Mouse (Mus musculus): ENCODE measurements around the gene Rims1. TPM values are rescaled to one million over a fixed set of nuclear protein-coding genes. Genes with fewer than 3 reads are reported as not detected.

The Rims1 gene
- polyA plus RNA-seq, 1 experiment: 0.40 TPM

GRCm38 (mm10) chr1:22770530-22771254, 35.1 kb downstream of the Rims1 start:
- Histone ChIP-seq H3K4me1 (ENCODE audit: control insufficient read depth, insufficient read depth, low read length) (no peaks in the 10 kb centered on the region), H3K4me3 (ENCODE audit: insufficient read depth, low read length) (no peak overlapping the region), H3K27ac (ENCODE audit: insufficient read depth, low read length) (no peak overlapping the region)
- no peak for TF ChIP-seq POLR2A (IDR thresholded peaks at IDR 0.05; ENCODE audit: low read depth, low read length)
- TF ChIP-seq CTCF (IDR thresholded peaks at IDR 0.05; ENCODE audit: borderline replicate concordance, insufficient read depth, low read length): no peak

GRCm38 (mm10) chr1:22763376-22763775, 42.4 kb downstream of the Rims1 start:
- no peak for TF ChIP-seq POLR2A (IDR thresholded peaks at IDR 0.05; ENCODE audit: low read depth, low read length)
- TF ChIP-seq CTCF (IDR thresholded peaks at IDR 0.05; ENCODE audit: borderline replicate concordance, insufficient read depth, low read length): no peak
- Histone ChIP-seq H3K27ac (ENCODE audit: insufficient read depth, low read length) (no peak overlapping the region), H3K4me1 (ENCODE audit: control insufficient read depth, insufficient read depth, low read length) (no peaks in the 10 kb centered on the region), H3K4me3 (ENCODE audit: insufficient read depth, low read length) (no peak overlapping the region)

GRCm38 (mm10) chr1:22762780-22763179, 43.0 kb downstream of the Rims1 start:
- TF ChIP-seq CTCF (IDR thresholded peaks at IDR 0.05; ENCODE audit: borderline replicate concordance, insufficient read depth, low read length) (no peak), POLR2A (IDR thresholded peaks at IDR 0.05; ENCODE audit: low read depth, low read length) (no peak)
- no peaks in the 10 kb centered on the region for H3K4me1 ChIP-seq (ENCODE audit: control insufficient read depth, insufficient read depth, low read length)
- H3K27ac ChIP-seq (ENCODE audit: insufficient read depth, low read length): no peak overlapping the region
- H3K4me3 ChIP-seq (ENCODE audit: insufficient read depth, low read length): no peak overlapping the region

- Histone ChIP-seq H3K4me3 (ENCODE audit: insufficient read depth, low read length) (no peak overlapping the region), H3K27ac (ENCODE audit: insufficient read depth, low read length) (no peak overlapping the region), H3K4me1 (ENCODE audit: control insufficient read depth, insufficient read depth, low read length) (no peaks in the 10 kb centered on the region)
- TF ChIP-seq POLR2A (IDR thresholded peaks at IDR 0.05; ENCODE audit: low read depth, low read length): no peak
- no peak for TF ChIP-seq CTCF (IDR thresholded peaks at IDR 0.05; ENCODE audit: borderline replicate concordance, insufficient read depth, low read length)
Observed at GRCm38 (mm10) chr1:22750536-22750935, 55.3 kb downstream of the Rims1 start.

- TF ChIP-seq POLR2A (IDR thresholded peaks at IDR 0.05; ENCODE audit: low read depth, low read length): no peak
- TF ChIP-seq CTCF (IDR thresholded peaks at IDR 0.05; ENCODE audit: borderline replicate concordance, insufficient read depth, low read length): no peak
- Histone ChIP-seq H3K27ac (ENCODE audit: insufficient read depth, low read length) (no peak overlapping the region), H3K4me1 (ENCODE audit: control insufficient read depth, insufficient read depth, low read length) (no peaks in the 10 kb centered on the region), H3K4me3 (ENCODE audit: insufficient read depth, low read length) (no peak overlapping the region)
Observed at GRCm38 (mm10) chr1:22744655-22745054, 61.1 kb downstream of the Rims1 start.

GRCm38 (mm10) chr1:22737491-22737890, 68.3 kb downstream of the Rims1 start:
- Histone ChIP-seq H3K4me1 (ENCODE audit: control insufficient read depth, insufficient read depth, low read length) (no peaks in the 10 kb centered on the region), H3K27ac (ENCODE audit: insufficient read depth, low read length) (no peak overlapping the region), H3K4me3 (ENCODE audit: insufficient read depth, low read length) (no peak overlapping the region)
- no peak for TF ChIP-seq POLR2A (IDR thresholded peaks at IDR 0.05; ENCODE audit: low read depth, low read length)
- TF ChIP-seq CTCF (IDR thresholded peaks at IDR 0.05; ENCODE audit: borderline replicate concordance, insufficient read depth, low read length): no peak

- TF ChIP-seq CTCF (IDR thresholded peaks at IDR 0.05; ENCODE audit: borderline replicate concordance, insufficient read depth, low read length): no peak
- TF ChIP-seq POLR2A (IDR thresholded peaks at IDR 0.05; ENCODE audit: low read depth, low read length): no peak
- Histone ChIP-seq H3K4me1 (ENCODE audit: control insufficient read depth, insufficient read depth, low read length) (no peaks in the 10 kb centered on the region), H3K27ac (ENCODE audit: insufficient read depth, low read length) (no peak overlapping the region), H3K4me3 (ENCODE audit: insufficient read depth, low read length) (no peak overlapping the region)
Observed at GRCm38 (mm10) chr1:22734429-22734828, 71.4 kb downstream of the Rims1 start.

- H3K27ac ChIP-seq (ENCODE audit: insufficient read depth, low read length): no peak overlapping the region
- H3K4me3 ChIP-seq (ENCODE audit: insufficient read depth, low read length): no peak overlapping the region
- TF ChIP-seq POLR2A (IDR thresholded peaks at IDR 0.05; ENCODE audit: low read depth, low read length) (no peak), CTCF (IDR thresholded peaks at IDR 0.05; ENCODE audit: borderline replicate concordance, insufficient read depth, low read length) (no peak)
- no peaks in the 10 kb centered on the region for H3K4me1 ChIP-seq (ENCODE audit: control insufficient read depth, insufficient read depth, low read length)
Observed at GRCm38 (mm10) chr1:22733281-22733680, 72.5 kb downstream of the Rims1 start.

- no peaks in the 10 kb centered on the region for H3K4me1 ChIP-seq (ENCODE audit: control insufficient read depth, insufficient read depth, low read length)
- no peak for TF ChIP-seq CTCF (IDR thresholded peaks at IDR 0.05; ENCODE audit: borderline replicate concordance, insufficient read depth, low read length)
- TF ChIP-seq POLR2A (IDR thresholded peaks at IDR 0.05; ENCODE audit: low read depth, low read length): no peak
- H3K4me3 ChIP-seq (ENCODE audit: insufficient read depth, low read length): no peak overlapping the region
- no peak overlapping the region for H3K27ac ChIP-seq (ENCODE audit: insufficient read depth, low read length)
Observed at GRCm38 (mm10) chr1:22728207-22728606, 77.6 kb downstream of the Rims1 start.

GRCm38 (mm10) chr1:22721706-22722105, 84.1 kb downstream of the Rims1 start:
- Histone ChIP-seq H3K27ac (ENCODE audit: insufficient read depth, low read length) (no peak overlapping the region), H3K4me1 (ENCODE audit: control insufficient read depth, insufficient read depth, low read length) (no peaks in the 10 kb centered on the region), H3K4me3 (ENCODE audit: insufficient read depth, low read length) (no peak overlapping the region)
- TF ChIP-seq POLR2A (IDR thresholded peaks at IDR 0.05; ENCODE audit: low read depth, low read length) (no peak), CTCF (IDR thresholded peaks at IDR 0.05; ENCODE audit: borderline replicate concordance, insufficient read depth, low read length) (no peak)
